Mouse (Mus musculus) C2C12 (cell line): Measurements from ENCODE around the gene Tff2. TPM values are rescaled to one million over a fixed set of nuclear protein-coding genes. Genes with fewer than 3 reads are reported as not detected.
A peak's percentile ranks its signal among the peaks of the same experiment; 100 is the strongest.

ENCODE experiments used
- H3K27me3 ChIP-seq: one replicate; pipeline ENCODE4 v1.6.1; 2011; ENCODE audit not compliant: control insufficient read depth, insufficient read depth, insufficient read length
- H3K36me3 ChIP-seq: one replicate; pipeline ENCODE4 v1.6.1; 2011; ENCODE audit not compliant: control insufficient read depth, insufficient read depth
- H3K4me3 ChIP-seq: one replicate; pipeline ENCODE4 v1.5.1; 2011; ENCODE audit warnings: mild to moderate bottlenecking, control low read depth; ENCODE audit not compliant: poor library complexity, insufficient read depth, severe bottlenecking
- H3K79me2 ChIP-seq: one replicate; pipeline ENCODE4 v1.6.1; 2011; ENCODE audit not compliant: control insufficient read depth, insufficient read depth
- H3K79me3 ChIP-seq: one replicate; pipeline ENCODE4 v1.6.1; 2011; ENCODE audit warnings: low read depth, control low read depth
- H3ac ChIP-seq: one replicate; pipeline ENCODE3; 2011; ENCODE audit warnings: low read depth; ENCODE audit not compliant: control insufficient read depth, insufficient read length
- CEBPB ChIP-seq: IDR thresholded peaks from one replicate; pipeline ENCODE4 v1.6.1; 2011; ENCODE audit warnings: low read depth, mild to moderate bottlenecking, control low read depth, moderate library complexity
- CTCF ChIP-seq: IDR thresholded peaks from one replicate; pipeline ENCODE4 v1.5.1; 2011; ENCODE audit not compliant: control insufficient read depth, insufficient read depth, insufficient read length
- FOSL1 ChIP-seq: IDR thresholded peaks from one replicate; pipeline ENCODE4 v1.8.0; 2011; ENCODE audit warnings: mild to moderate bottlenecking, low read length; ENCODE audit not compliant: poor library complexity, insufficient read depth, severe bottlenecking
- MAX ChIP-seq: IDR thresholded peaks from one replicate; pipeline ENCODE4 v1.6.1; 2011; ENCODE audit warnings: mild to moderate bottlenecking, control low read depth
- MYOD1 ChIP-seq: IDR thresholded peaks from one replicate; pipeline ENCODE4 v1.6.1; 2011; ENCODE audit warnings: low read depth; ENCODE audit not compliant: control insufficient read depth, insufficient read length
- MYOG ChIP-seq: IDR thresholded peaks from one replicate; pipeline ENCODE4 v1.6.1; 2011; ENCODE audit not compliant: control insufficient read depth, insufficient read length; ENCODE audit errors: extremely low read depth
- USF1 ChIP-seq: IDR thresholded peaks from one replicate; pipeline ENCODE4 v1.6.1; 2011; ENCODE audit warnings: low read depth, mild to moderate bottlenecking, control low read depth, moderate library complexity
- long read RNA-seq, 2 experiments: library from polyadenylated mRNA; unstranded; transcript quantifications; one replicate each; pipeline ENCODE4 v2.0.0; 2019 to 2020
- polyA plus RNA-seq: library from polyadenylated mRNA; unstranded; fragments of >200 nt; fragmentation: generic; extraction: Trizol; gene quantifications from one replicate; pipeline ENCODE4 v1.2.1, GENCODE M21; 2012; ENCODE audit warnings: missing spikeins

Tff2 gene
- not detected for polyA plus RNA-seq
- long read RNA-seq, experiment 1, result 0 reads
- long read RNA-seq, experiment 2, result 0 reads

GRCm38 (mm10) chr17:31144040-31145037 lies at the start of gene Tff2:
TSS of gene Tff2 (minus strand) at chr17:31144282.
- H3K36me3 ChIP-seq, result no peaks in the 10 kb centered on the region
- no peaks in the 10 kb centered on the region for H3K79me3 ChIP-seq
- H3K79me2 ChIP-seq, result no peaks in the 10 kb centered on the region
- no peaks in the 10 kb centered on the region for H3K27me3 ChIP-seq
- no peak for TF ChIP-seq MAX
- TF ChIP-seq CTCF, result no peak
- no peak within 1 kb of the TSS for H3ac ChIP-seq
- H3K4me3 ChIP-seq, result no peak within 1 kb of the TSS

GRCm38 (mm10) chr17:31193360-31193759 lies 49.3 kb upstream of the Tff2 start:
- TF ChIP-seq USF1 (no peak), MYOD1 (no peak), CTCF (no peak), CEBPB (no peak), MAX (no peak), FOSL1 (no peak), MYOG (no peak)
- Histone ChIP-seq H3K79me3 (no peaks in the 10 kb centered on the region), H3ac (no peak overlapping the region), H3K36me3 (no peaks in the 10 kb centered on the region), H3K27me3 (peaks cover 6% of the 10 kb centered on the region), H3K79me2 (no peaks in the 10 kb centered on the region), H3K4me3 (no peak overlapping the region)

- Histone ChIP-seq H3K36me3 (no peaks in the 10 kb centered on the region), H3ac (no peak overlapping the region), H3K4me3 (no peak overlapping the region), H3K79me3 (no peaks in the 10 kb centered on the region), H3K79me2 (no peaks in the 10 kb centered on the region), H3K27me3 (peaks cover 6% of the 10 kb centered on the region)
- TF ChIP-seq FOSL1, result no peak
- TF ChIP-seq CTCF, result no peak
- no peak for TF ChIP-seq CEBPB
- no peak for TF ChIP-seq MYOD1
- no peak for TF ChIP-seq MAX
- TF ChIP-seq MYOG, result no peak
Observed at GRCm38 (mm10) chr17:31192663-31193062, 48.6 kb upstream of the Tff2 start.

GRCm38 (mm10) chr17:31191825-31192224 lies 47.7 kb upstream of the Tff2 start:
- no peak overlapping the region for H3ac ChIP-seq
- no peak overlapping the region for H3K4me3 ChIP-seq
- H3K79me2 ChIP-seq, result no peaks in the 10 kb centered on the region
- no peaks in the 10 kb centered on the region for H3K36me3 ChIP-seq
- no peaks in the 10 kb centered on the region for H3K79me3 ChIP-seq
- H3K27me3 ChIP-seq, result peaks cover 6% of the 10 kb centered on the region
- TF ChIP-seq MYOD1 (no peak), MYOG (no peak), CEBPB (no peak)

GRCm38 (mm10) chr17:31187370-31187769 lies 43.3 kb upstream of the Tff2 start:
- Histone ChIP-seq H3K36me3 (no peaks in the 10 kb centered on the region), H3K79me3 (no peaks in the 10 kb centered on the region), H3ac (no peak overlapping the region), H3K27me3 (peaks cover 6% of the 10 kb centered on the region), H3K79me2 (no peaks in the 10 kb centered on the region), H3K4me3 (no peak overlapping the region)
- TF ChIP-seq MYOD1, result no peak
- TF ChIP-seq MAX, result no peak
- peak; percentile 29 for TF ChIP-seq CTCF

- Histone ChIP-seq H3K79me3 (no peaks in the 10 kb centered on the region), H3K36me3 (no peaks in the 10 kb centered on the region), H3ac (no peak overlapping the region), H3K27me3 (peaks cover 6% of the 10 kb centered on the region), H3K4me3 (no peak overlapping the region), H3K79me2 (no peaks in the 10 kb centered on the region)
- TF ChIP-seq MYOD1 (no peak), USF1 (no peak), FOSL1 (no peak), CEBPB (no peak), MYOG (no peak), CTCF (no peak), MAX (no peak)
Observed at GRCm38 (mm10) chr17:31184269-31184990, 40.3 kb upstream of the Tff2 start.
